Mouse (Mus musculus) inflammation-experienced regulatory T-cells, adult 6 months (primary cell): ENCODE data around the gene Ifih1. TPM values are rescaled to one million over a fixed set of nuclear protein-coding genes. Genes with fewer than 3 reads are reported as not detected.

ENCODE experiments used
- ATAC-seq: one replicate; pipeline ENCODE4 v1.8.0; 2017
- polyA plus RNA-seq, 3 experiments: library from polyadenylated mRNA; unstranded; fragments of 100-300 nt; shearing (Covaris generic); gene quantifications; one replicate each; pipeline ENCODE4 v1.2.1; 2017

Gene Ifih1
- polyA plus RNA-seq, result 10 to 100 TPM; 29.8 to 42.5 (median 29.8) TPM

DNA sequence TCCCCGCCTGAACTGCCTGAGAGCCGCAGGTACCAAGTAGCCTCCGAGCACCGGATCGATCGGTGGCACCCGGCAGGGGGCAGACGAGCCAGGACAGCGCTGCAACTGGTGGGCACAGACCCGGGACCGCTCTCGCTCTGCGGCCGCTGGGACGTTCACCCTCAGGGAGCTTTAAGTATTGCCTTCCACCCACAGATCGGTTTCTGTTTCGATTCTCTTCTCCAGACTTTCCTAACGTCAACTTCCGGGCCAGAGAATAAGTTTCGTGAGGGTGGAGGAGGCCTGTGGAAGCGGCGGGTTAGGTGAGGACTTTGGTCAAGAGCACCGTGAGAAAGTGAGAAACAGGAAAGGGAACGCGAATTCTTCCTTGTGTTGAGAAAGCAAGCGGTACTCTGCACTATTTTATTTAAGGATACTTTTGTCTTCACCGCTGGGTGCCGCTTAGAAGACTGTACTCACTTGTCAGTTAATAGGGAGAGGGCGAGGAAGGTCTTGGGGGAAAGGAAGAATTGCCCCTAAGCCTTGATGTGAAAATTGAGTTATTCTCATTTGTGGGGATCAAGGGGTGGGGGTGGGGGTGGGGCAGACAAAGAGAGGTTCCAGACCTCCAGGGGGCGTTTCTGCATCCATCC is at the start of gene Ifih1:
Gene Ifih1 (minus strand): TSS at position 242 of the 632 bp plus-strand sequence.
- peak; percentile 84 for ATAC-seq

- ATAC-seq, result no peak
These were observed 39.9 kb upstream of the Ifih1 start for GRCm38 (mm10) chr2:62685934-62686333.

GRCm38 (mm10) chr2:62684989-62685595 is 39.0 kb upstream of the Ifih1 start:
- ATAC-seq, result no peak

DNA sequence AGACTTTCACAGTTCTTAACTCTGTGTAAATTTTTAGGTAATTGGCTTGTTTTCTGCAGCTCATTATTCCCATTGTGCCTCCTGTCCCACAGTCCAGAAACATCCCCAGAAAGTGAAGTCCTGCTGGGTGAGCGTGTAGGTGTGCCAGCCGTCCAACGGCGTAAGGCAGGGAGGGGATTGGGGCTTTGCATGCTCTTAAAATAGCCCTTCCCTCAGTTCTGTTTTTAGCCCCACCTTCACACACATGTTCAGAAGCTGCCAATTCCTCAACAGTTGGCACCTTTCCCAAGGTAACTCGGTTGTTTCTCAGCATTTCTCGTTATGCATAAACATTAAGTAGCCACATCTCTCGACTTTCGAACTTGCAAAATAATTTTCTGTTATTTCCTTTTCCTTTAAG is 35.6 kb upstream of the Ifih1 start:
- no peak for ATAC-seq

DNA sequence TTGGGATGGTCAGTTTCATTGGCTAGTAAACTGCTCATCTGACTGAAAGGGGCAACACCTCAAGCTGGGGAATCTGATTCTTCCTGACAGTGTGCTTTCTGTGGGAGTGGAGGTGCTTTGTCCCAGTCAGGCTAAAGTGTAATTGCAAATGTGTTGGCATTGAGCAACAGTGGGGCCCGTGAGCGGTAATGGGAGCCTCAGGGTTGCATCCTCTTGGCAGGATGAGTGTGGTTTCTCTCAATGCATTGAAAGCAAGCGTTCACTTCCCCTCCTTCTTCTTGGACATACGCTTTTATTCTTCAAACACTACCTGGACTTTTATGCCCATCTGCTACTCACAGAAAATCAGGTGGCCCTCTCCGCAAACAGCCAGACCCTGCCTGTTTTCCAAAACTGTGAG is 26.7 kb upstream of the Ifih1 start:
- ATAC-seq, result no peak

GRCm38 (mm10) chr2:62670767-62671166 is 24.7 kb upstream of the Ifih1 start:
- no peak for ATAC-seq

- ATAC-seq, result no peak
These were observed 24.2 kb upstream of the Ifih1 start for GRCm38 (mm10) chr2:62670301-62670700.

DNA sequence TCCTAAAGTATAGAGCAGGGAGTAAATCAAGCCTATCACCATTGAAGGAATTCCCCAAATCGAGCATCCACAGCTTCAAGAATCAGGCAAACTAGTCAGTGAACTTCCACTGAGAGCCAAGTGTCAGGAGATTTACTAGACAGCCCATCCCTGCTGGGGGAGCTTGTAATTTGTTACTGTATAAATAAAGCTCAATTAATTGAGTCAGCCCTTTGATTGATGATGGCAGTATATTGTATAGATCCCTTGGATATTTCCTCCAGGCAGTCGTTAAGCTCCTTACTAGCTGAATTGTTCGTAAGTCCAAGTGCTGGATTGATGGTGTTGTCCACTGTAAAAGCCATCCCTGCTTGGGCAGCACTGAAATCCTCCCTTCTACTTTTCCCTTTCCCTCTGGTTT is 23.8 kb upstream of the Ifih1 start:
- ATAC-seq, result no peak

DNA sequence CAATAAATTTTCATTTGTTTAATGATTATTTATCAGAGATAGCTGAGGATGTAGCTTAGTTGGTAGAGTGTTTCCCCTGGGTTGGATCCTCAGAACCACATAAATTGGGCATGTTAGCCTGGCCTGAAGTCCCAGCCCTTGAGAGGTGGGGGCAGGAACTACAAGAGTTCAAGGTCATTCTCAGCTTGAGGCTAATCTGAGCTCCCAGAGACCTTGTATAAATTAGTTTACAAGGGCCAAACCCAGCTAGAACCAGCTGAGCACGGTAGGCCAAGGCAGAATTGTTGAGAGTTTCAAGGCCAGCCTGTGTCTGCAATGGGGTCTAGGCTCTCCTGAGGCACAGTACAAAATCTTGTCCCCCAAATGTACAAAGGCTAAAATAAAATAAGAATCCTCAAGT is 19.5 kb upstream of the Ifih1 start:
- ATAC-seq, result no peak

DNA sequence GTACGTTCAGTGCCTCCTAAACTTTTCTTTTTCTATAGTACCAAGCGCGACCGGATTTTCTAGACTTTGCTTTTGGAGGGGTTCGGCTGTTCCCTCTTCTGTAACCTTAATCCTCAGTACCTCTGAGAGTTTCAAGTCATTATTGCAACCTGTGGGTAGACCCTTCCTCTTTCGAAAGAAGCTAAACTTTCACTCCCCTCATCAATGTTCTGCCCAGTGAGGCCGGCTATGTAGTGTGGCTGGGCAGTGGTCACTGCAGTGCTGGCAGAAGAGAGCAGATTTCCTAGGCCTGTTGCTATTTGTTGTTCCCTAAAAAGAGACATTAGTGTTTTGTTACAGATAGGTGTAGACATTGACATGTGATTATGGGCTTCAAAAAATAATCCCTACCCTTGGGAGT is 18.8 kb upstream of the Ifih1 start:
- ATAC-seq, result no peak

- peak; percentile 96 for ATAC-seq
These were observed 18.1 kb upstream of the Ifih1 start, which contains the start of gene Gca for GRCm38 (mm10) chr2:62664135-62664670. Gene Gca, plus strand, starts transcription at chr2:62664285.

GRCm38 (mm10) chr2:62662560-62662959 is 16.5 kb upstream of the Ifih1 start:
- no peak for ATAC-seq

DNA sequence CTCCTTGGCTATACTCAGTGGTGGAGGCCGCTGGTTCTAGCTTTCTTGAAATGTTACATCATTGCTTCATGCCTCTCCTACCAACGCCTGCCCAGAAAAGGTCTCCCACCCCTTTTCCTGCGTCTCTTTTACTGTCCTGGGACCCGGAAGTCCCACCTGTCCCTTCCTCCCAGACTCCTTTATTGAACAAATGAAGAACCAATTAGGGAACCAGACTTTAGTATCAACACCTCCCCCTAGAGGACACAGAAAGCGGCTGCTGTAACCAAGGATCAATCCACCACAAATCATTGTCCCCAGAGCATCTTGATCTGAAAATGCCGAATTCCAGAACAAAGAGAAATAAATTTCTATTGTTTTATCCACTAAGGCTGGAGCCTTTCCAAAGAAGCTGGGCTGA is 14.5 kb upstream of the Ifih1 start:
- no peak for ATAC-seq

- ATAC-seq, result no peak
These were observed 10.0 kb upstream of the Ifih1 start for GRCm38 (mm10) chr2:62656072-62656471.

- ATAC-seq, result peak; percentile 91
These were observed 8.7 kb upstream of the Ifih1 start for GRCm38 (mm10) chr2:62654519-62655338.

GRCm38 (mm10) chr2:62652466-62652865 is 6.4 kb upstream of the Ifih1 start:
- no peak for ATAC-seq

DNA sequence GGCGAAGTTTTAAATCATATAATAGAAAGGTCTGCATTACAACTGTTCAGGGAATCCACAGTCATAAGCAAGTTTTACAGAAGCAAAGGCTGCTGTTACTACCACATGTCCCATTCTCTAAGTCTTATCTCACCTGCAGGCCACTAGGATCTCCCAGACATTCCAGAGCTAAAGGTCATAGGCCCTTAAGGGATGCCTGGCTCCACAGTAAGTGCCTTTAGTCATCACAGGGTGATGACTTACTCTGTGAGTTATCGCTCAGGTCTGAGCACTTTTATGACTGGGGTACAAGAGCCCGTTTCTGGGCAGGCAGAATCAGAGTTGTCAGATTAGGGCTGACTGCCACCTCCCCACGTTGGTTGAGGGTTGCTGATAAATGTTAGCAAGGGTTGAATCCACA is 5.8 kb upstream of the Ifih1 start:
- ATAC-seq, result no peak

DNA sequence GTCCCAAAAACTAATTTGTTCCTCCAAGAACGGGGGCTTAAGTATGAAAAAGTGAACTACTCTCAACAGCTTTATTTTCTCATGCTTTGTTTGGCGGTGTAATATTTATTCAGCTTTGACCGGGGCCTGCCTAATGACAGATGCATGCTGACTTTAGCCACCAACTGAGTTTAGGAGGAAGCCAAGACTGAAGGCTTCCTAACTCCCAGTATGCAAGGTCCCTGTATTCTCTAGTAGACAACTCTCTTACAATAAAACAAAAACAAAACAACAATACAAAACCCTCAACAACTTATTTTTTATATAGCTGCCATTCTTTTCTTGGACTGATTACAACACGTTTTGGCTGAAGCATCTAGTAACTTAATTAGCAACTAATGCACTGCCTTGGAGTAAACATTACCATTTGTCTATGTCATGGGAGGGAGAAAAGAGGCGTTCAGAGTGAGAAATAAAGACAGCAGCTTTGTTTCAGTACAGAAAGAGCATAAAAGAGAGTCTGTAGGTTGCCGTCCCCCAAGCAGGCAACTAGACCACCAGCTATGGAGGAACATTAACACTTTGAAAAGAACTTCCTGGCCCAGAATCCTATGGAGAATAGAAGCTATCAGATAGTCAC is 725 bp upstream of the Ifih1 start:
- ATAC-seq, result no peak

DNA sequence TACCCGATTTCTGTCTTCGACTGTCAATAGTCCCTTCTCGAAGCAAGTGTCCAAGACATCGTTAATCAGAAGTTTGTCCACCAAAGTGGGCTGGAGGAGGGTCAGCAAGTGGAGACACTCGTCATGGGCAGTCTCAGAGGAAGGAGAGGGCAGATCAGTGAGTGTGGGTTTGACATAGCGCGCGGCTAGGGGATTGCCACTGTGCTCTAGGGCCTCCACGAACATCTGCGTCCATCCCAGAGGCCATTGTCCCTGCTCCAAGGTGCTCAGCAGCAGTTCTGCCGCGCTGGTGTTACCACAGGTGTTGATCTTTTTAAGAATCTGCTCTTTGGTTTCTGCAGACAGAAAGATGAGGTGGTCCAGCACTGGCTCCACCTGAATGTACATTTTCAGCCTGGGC is 580 bp downstream of the Ifih1 start:
- peak; percentile 12 for ATAC-seq

DNA sequence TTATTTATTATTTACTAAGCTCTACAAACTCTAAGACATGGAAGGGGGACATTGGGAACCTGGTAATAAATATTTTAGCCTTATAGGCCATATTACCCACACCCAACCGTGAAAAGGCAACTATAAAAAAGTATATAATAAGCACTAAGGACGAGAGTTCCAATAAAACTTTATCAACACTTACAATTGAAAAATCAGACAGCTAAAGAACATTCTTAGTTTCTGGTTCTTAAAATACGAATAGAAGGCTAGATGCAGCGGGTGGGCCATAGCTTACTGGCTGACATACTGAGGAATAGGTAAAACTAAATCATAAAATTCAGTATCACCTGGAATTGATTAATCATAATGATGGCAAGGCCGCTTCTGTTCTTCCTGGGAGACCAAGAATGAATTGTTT is 1.2 kb downstream of the Ifih1 start:
- ATAC-seq, result no peak

- ATAC-seq, result peak; percentile 68
These were observed 2.4 kb downstream of the Ifih1 start for GRCm38 (mm10) chr2:62643405-62644305.

- no peak for ATAC-seq
These were observed 6.2 kb downstream of the Ifih1 start for GRCm38 (mm10) chr2:62639869-62640268.
